Mouse (Mus musculus) lung, postnatal 0 days (tissue): Measurements from ENCODE around the gene Lmntd2. TPM values are rescaled to one million over a fixed set of nuclear protein-coding genes. Genes with fewer than 3 reads are reported as not detected.

Experiments
- ATAC-seq: fragments of 200-750 bp; cut with Nextera tagmentation; 2 replicates; pipeline ENCODE4 v1.8.0; 2017; ENCODE audit warnings: moderate library complexity
- DNase-seq: peaks from one replicate; pipeline ENCODE4 v3.0.0-alpha.2; 2016; ENCODE audit warnings: low spot score
- H3K27ac ChIP-seq: fragments of 300-500 bp; sonication (generic); 2 replicates; pipeline ENCODE4 v1.5.1; 2014; ENCODE audit warnings: antibody characterized with exemption, mild to moderate bottlenecking, low read length, mixed read lengths
- H3K27me3 ChIP-seq: fragments of 300-500 bp; sonication (generic); replicated peaks from 2 replicates; pipeline ENCODE4 v1.6.1; 2014; ENCODE audit warnings: low read length, mixed read lengths; ENCODE audit not compliant: insufficient read depth
- H3K36me3 ChIP-seq: fragments of 300-500 bp; sonication (generic); 2 replicates; pipeline ENCODE4 v1.6.1; 2014; ENCODE audit warnings: low read length, mixed read lengths; ENCODE audit not compliant: insufficient read depth
- H3K4me1 ChIP-seq: fragments of 300-500 bp; sonication (generic); 2 replicates; pipeline ENCODE4 v1.6.1; 2014; ENCODE audit warnings: antibody characterized with exemption, low read depth, low read length, mixed read lengths; ENCODE audit not compliant: insufficient read depth
- H3K4me2 ChIP-seq: fragments of 300-500 bp; sonication (generic); replicated peaks from 2 replicates; pipeline ENCODE4 v1.6.1; 2014; ENCODE audit warnings: low read depth, mild to moderate bottlenecking, low read length, moderate library complexity, mixed read lengths
- H3K4me3 ChIP-seq: fragments of 300-500 bp; sonication (generic); 2 replicates; pipeline ENCODE4 v1.5.1; 2014; ENCODE audit warnings: low read depth, low read length
- H3K9ac ChIP-seq: fragments of 300-500 bp; sonication (generic); replicated peaks from 2 replicates; pipeline ENCODE4 v1.6.1; 2014; ENCODE audit warnings: low read depth, mild to moderate bottlenecking
- H3K9me3 ChIP-seq: fragments of 300-500 bp; sonication (generic); 2 replicates; pipeline ENCODE4 v1.6.1; 2016; ENCODE audit warnings: low read length, mixed read lengths
- CTCF ChIP-seq: IDR thresholded peaks from 2 replicates; pipeline ENCODE4 v1.5.1; 2016; ENCODE audit warnings: antibody characterized with exemption, mild to moderate bottlenecking
- EP300 ChIP-seq: IDR thresholded peaks from 2 replicates; pipeline ENCODE4 v1.6.1; 2016; ENCODE audit warnings: antibody characterized with exemption, mild to moderate bottlenecking, control low read depth
- WGBS: fragments of 180-500 bp; shearing (Covaris S2); extraction: QIAGEN DNeasy Blood & Tissue Kit; methylation state at CpG from one replicate; pipeline ENCODE4 v1.1.7; 2014; 5-methylcytosine and 5-hydroxymethylcytosine counted together
- polyA plus RNA-seq: library from polyadenylated mRNA; unstranded; fragments of >200 nt; fragmentation: Nextera tagmentation; extraction: Ambion mirVana; gene quantifications from 2 replicates; pipeline ENCODE4 v1.2.1, GENCODE M21; 2015

The Lmntd2 gene
- polyA plus RNA-seq, 1 experiment from 2014 or later, result 0.97 TPM

- no peaks in the 10 kb centered on the region for H3K9me3 ChIP-seq
- 92% methylated on average over 3 of the region's 3 CpGs for whole genome bisulfite sequencing
- DNase-seq (no peak), ATAC-seq (no peak)
- H3K9ac ChIP-seq, result no peak overlapping the region
- H3K36me3 ChIP-seq, result peaks cover 29% of the 10 kb centered on the region
- no peak overlapping the region for H3K4me3 ChIP-seq
- no peak overlapping the region for H3K27ac ChIP-seq
- no peak for TF ChIP-seq EP300
- no peak for TF ChIP-seq CTCF
- H3K4me1 ChIP-seq, result peaks cover 14% of the 10 kb centered on the region; the same call in 1 of the 2 replicates
- H3K27me3 ChIP-seq, result no peaks in the 10 kb centered on the region
- H3K4me2 ChIP-seq, result no peak overlapping the region
Measured at GRCm38 (mm10) chr7:141190220-141190619, 23.7 kb downstream of the Lmntd2 start.

DNA sequence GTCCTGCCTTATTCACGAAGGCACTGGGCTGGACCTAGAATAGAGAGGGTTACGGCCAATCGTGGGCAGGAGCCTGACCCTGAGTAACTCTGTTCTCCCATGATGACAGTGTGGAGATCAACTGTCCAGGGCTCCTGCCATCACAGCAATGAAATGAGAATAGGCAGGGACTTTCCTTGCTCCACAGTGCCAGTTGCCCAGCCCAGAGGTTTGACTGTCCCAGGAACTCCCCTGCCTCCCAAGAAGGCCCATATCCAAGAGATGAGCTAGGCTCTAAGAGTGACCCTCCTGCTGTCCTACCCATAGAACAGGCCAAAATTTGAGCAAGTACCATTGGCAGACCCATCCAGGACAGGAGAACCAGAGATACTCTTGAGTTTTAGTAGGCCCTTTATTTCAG lies 25.1 kb downstream of the Lmntd2 start:
- H3K4me1 ChIP-seq, result peaks cover 14% of the 10 kb centered on the region; the same call in 1 of the 2 replicates
- no peaks in the 10 kb centered on the region for H3K27me3 ChIP-seq
- no peak overlapping the region for H3K4me2 ChIP-seq
- no peak for ATAC-seq
- no peaks in the 10 kb centered on the region for H3K9me3 ChIP-seq
- TF ChIP-seq EP300 (no peak), CTCF (no peak)
- H3K4me3 ChIP-seq, result no peak overlapping the region
- H3K27ac ChIP-seq, result no peak overlapping the region
- 85% methylated on average over 3 of the region's 3 CpGs for WGBS
- DNase-seq, result no peak
- H3K9ac ChIP-seq, result no peak overlapping the region
- H3K36me3 ChIP-seq, result peaks cover 29% of the 10 kb centered on the region

DNA sequence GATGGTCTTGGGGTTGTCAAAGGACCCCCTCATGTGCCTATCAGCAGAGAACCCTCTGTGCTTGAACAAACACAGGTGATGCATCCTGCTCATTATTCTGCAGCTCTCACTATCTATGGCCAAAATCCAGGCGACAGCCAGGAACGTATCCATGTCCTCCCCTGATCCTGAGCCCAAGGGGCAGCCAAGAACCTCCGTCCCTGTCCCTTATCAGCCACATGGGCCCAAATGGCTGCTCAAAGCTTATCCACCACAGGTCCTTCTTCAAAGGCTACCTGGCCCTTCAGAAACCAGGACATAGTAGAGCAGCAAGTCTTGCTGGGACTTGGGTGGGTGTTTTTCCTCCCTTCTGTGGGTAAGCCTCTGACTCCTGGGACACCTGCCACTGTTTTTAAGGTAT lies 25.7 kb downstream of the Lmntd2 start:
- TF ChIP-seq EP300 (no peak), CTCF (no peak)
- ATAC-seq (no peak), DNase-seq (no peak)
- Histone ChIP-seq H3K27ac (no peak overlapping the region), H3K4me3 (no peak overlapping the region), H3K4me2 (no peak overlapping the region), H3K9me3 (no peaks in the 10 kb centered on the region), H3K4me1 (peaks cover 13% of the 10 kb centered on the region; the same call in 1 of the 2 replicates), H3K27me3 (no peaks in the 10 kb centered on the region), H3K9ac (no peak overlapping the region), H3K36me3 (peaks cover 29% of the 10 kb centered on the region)
- WGBS, result 67% methylated on average over 3 of the region's 3 CpGs

- 2% methylated on average over 8 of the region's 8 CpGs for WGBS
- H3K36me3 ChIP-seq, result no peaks in the 10 kb centered on the region
- 0 out of 2 replicates have a peak, but pooled peaks cover 4% of the 10 kb centered on the region for H3K4me1 ChIP-seq
- TF ChIP-seq CTCF (peak; percentile 96), EP300 (no peak)
- no peak overlapping the region for H3K9ac ChIP-seq
- no peak for ATAC-seq
- H3K27ac ChIP-seq, result no peak overlapping the region
- no peak overlapping the region for H3K4me2 ChIP-seq
- H3K4me3 ChIP-seq, result no peak overlapping the region
- no peaks in the 10 kb centered on the region for H3K27me3 ChIP-seq
- peak; percentile 93 for DNase-seq
- H3K9me3 ChIP-seq, result no peaks in the 10 kb centered on the region
Measured at GRCm38 (mm10) chr7:141176173-141176572, 37.7 kb downstream of the Lmntd2 start.

DNA sequence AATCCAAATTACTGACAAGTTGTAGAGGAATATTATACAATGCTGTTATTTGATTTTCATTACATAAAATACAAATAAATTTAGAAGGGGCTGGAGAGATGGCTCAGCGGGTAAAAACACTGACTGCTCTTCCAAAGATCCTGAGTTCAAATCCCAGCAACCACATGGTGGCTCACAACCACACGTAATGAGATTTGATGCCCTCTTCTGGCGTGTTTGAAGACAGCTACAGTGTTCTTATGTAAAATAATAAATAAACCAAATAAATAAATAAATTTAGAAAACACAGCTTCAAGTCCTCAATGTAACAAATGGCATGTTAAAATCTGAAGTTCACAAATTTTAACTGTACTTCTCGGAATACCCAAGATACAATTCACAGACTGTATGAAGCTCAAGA lies 38.8 kb downstream of the Lmntd2 start:
- Histone ChIP-seq H3K36me3 (no peaks in the 10 kb centered on the region), H3K27ac (no peak overlapping the region), H3K4me2 (no peak overlapping the region), H3K9ac (no peak overlapping the region), H3K9me3 (no peaks in the 10 kb centered on the region), H3K4me3 (no peak overlapping the region), H3K27me3 (no peaks in the 10 kb centered on the region), H3K4me1 (0 out of 2 replicates have a peak, but pooled peaks cover 4% of the 10 kb centered on the region)
- DNase-seq (no peak), ATAC-seq (no peak)
- WGBS, result 93% methylated on average over 4 of the region's 4 CpGs
- TF ChIP-seq CTCF, result no peak
- TF ChIP-seq EP300, result no peak

DNA sequence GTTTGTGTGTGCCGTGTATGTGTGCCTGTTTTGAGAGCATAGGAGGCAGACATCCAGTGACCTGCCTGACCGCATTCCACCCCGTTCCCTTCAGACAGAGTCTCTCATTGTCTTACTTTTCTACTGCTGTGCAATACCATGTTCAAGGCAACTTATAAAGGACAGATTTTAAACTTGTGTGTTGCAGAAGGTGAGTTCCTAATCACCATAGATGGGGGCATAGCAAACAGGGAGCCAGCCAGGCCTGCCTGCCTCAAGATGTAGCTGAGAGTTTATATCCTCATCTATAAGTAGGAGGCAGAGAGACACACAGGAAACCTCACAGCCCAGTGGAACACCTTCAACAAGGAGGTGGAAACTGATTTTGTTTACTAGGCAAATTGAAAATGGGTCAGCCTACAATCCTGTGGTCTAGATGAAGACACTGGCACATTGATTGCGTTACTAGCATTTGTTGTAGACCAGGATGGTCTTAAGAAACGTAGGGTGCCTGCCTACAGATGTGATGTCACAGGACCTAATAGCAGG lies 40.5 kb downstream of the Lmntd2 start:
- no peak for ATAC-seq
- DNase-seq, result no peak
- peak overlapping the region; percentile 43; the same call in 1 of the 2 replicates for H3K4me3 ChIP-seq
- no peak overlapping the region for H3K9ac ChIP-seq
- H3K27ac ChIP-seq, result peak overlapping the region; percentile 89
- peak overlapping the region; percentile 55 for H3K4me2 ChIP-seq
- H3K36me3 ChIP-seq, result no peaks in the 10 kb centered on the region
- 59% methylated on average over 5 of the region's 5 CpGs for WGBS
- TF ChIP-seq EP300, result no peak
- no peaks in the 10 kb centered on the region for H3K27me3 ChIP-seq
- H3K9me3 ChIP-seq, result no peaks in the 10 kb centered on the region
- H3K4me1 ChIP-seq, result peaks cover 4% of the 10 kb centered on the region; the same call in 1 of the 2 replicates
